Mouse (Mus musculus): Measurements from ENCODE around the gene Upk1a. TPM values are rescaled to one million over a fixed set of nuclear protein-coding genes. Genes with fewer than 3 reads are reported as not detected.
A peak's percentile ranks its signal among the peaks of the same experiment; 100 is the strongest.

Upk1a gene
- polyA plus RNA-seq, 1 experiment from 2014 or later = 0.47 TPM

DNA sequence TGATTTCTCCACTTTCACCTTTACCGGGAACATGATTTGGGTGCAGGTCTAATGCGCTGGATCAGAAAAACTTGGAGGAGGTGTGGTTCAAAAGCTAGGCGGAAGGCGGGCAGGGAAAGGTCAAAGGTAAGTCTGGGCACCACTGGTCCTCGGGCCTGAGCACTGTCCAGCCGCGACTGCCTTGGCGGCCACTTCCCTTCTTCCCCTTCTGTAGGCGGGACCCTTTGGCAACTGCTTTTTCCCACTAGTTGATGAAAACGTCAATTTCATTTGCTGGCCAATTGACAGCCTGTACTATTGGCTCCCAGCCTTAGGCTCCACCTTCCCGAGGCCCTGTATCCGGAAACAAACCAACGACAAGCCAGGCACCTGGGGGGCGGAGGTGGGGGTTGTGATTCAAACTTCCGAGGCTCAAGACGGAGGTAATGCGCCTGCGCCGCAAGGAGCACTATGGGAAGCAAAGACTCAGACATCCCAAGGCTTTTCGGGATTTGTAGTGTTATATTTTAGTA lies 53.1 kb downstream of the Upk1a start, which contains the start of gene Lin37:
TSS of gene Lin37 (minus strand) at position 396 of the 512 bp plus-strand sequence.
- 0% methylated on average over 20 of the region's 20 CpGs for WGBS (ENCODE audit: insufficient replicate concordance)
- Histone ChIP-seq H3K27me3 (ENCODE audit: control insufficient read depth, insufficient read depth, low read length) (no peaks in the 10 kb centered on the region), H3K27ac (ENCODE audit: low read depth, low read length) (peak within 1 kb of the TSS; percentile 1; the same call in 1 of the 2 replicates), H3K9ac (ENCODE audit: low read depth, low read length) (peak within 1 kb of the TSS; percentile 78), H3K4me2 (peak within 1 kb of the TSS; percentile 97), H3K9me3 (replicated peaks; ENCODE audit: control insufficient read depth, low read length) (no peaks in the 10 kb centered on the region), H3K4me3 (ENCODE audit: low read depth, low read length) (peak within 1 kb of the TSS; percentile 64), H3K36me3 (ENCODE audit: control insufficient read depth, insufficient read depth, low read length) (peaks cover 19% of the 10 kb centered on the region), H3K4me1 (ENCODE audit: control insufficient read depth, insufficient read depth, low read length) (peaks cover 17% of the 10 kb centered on the region)
- ATAC-seq (replicated peaks; ENCODE audit: insufficient number of reproducible peaks, low FRiP score, low TSS enrichment) = peak; percentile 84

DNA sequence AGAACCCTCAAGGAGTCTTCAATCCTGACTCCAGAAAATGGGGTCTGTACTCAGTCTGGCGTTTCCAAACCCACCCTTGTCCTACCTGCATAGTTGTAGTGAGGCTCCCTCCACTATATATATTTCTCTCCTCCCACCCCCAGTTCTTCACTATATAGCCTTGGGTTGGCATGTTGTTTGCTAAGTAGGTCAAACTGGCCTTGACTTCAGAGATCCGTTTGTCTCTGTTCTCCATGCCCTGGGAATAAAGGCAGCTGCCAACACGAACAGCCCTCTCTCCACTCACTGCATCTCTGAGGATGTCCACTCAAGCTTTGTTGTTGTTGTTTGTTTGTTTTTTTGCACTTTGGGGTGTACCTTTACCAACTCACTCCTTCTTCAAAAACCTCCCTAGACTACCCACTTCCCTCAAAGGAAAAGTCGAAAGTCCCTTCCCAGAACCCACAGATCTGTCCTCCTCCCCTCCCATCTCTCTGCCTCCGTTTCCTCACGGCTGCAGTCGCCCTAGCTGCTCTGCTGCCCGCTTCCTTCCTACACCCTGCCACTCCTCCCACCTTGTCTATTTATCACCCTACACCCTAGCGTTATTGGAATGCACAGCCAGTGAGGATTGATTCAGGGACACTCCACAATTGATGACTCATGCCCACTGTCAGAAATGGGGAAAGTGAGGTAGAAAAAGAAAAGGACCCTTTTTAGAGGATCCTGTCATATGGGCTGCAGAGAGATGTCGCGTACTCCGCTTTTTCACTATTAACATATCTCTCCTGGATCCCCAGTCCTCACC lies 53.8 kb downstream of the Upk1a start:
- Histone ChIP-seq H3K4me3 (ENCODE audit: low read depth, low read length) (peak overlapping the region; percentile 64), H3K9ac (ENCODE audit: low read depth, low read length) (peak overlapping the region; percentile 78), H3K9me3 (replicated peaks; ENCODE audit: control insufficient read depth, low read length) (no peaks in the 10 kb centered on the region), H3K27me3 (ENCODE audit: control insufficient read depth, insufficient read depth, low read length) (no peaks in the 10 kb centered on the region), H3K4me2 (peak overlapping the region; percentile 97), H3K4me1 (ENCODE audit: control insufficient read depth, insufficient read depth, low read length) (peaks cover 13% of the 10 kb centered on the region), H3K36me3 (ENCODE audit: control insufficient read depth, insufficient read depth, low read length) (peaks cover 19% of the 10 kb centered on the region), H3K27ac (ENCODE audit: low read depth, low read length) (peak overlapping the region; percentile 1; the same call in 1 of the 2 replicates)
- 15% methylated on average over 12 of the region's 12 CpGs for WGBS (ENCODE audit: insufficient replicate concordance)
- no peak for ATAC-seq (replicated peaks; ENCODE audit: insufficient number of reproducible peaks, low FRiP score, low TSS enrichment)

DNA sequence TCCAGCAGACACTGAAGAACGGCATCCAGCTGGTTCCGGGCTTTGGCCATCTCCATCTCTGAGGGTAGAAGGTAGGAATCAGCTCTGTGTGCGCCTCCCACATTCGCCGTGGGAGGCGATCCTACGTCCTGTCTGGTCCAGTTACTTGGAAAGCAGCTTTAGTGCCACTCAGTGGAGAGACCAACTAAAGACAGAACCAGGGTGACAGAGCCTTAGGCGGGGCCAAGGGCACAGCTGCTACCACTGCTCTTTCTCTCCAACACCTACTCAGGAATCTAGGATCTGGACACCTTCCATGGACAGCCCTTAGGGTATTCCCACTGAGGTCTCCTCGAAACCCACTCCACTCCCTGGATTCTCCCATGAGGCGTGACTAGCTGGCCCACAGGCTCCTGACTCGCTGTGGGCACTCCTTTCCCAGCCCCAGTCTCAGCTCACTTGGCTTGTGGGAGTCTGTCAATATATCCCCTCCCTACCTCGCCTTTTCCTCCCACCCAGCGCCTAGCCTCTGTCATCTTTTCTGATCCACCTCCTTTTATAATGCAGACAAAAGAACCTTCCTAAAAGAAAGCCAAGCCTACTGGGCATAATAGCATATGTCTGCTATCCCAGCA lies 54.6 kb downstream of the Upk1a start:
- Histone ChIP-seq H3K36me3 (ENCODE audit: control insufficient read depth, insufficient read depth, low read length) (peaks cover 19% of the 10 kb centered on the region), H3K9me3 (replicated peaks; ENCODE audit: control insufficient read depth, low read length) (no peaks in the 10 kb centered on the region), H3K4me3 (ENCODE audit: low read depth, low read length) (peak overlapping the region; percentile 64; the same call in 1 of the 2 replicates), H3K4me1 (ENCODE audit: control insufficient read depth, insufficient read depth, low read length) (peaks cover 19% of the 10 kb centered on the region), H3K9ac (ENCODE audit: low read depth, low read length) (0 out of 2 replicates have a peak overlapping the region, but pooled peaks have one; percentile 78), H3K27me3 (ENCODE audit: control insufficient read depth, insufficient read depth, low read length) (no peaks in the 10 kb centered on the region), H3K27ac (ENCODE audit: low read depth, low read length) (no peak overlapping the region), H3K4me2 (peak overlapping the region; percentile 97)
- WGBS (ENCODE audit: insufficient replicate concordance) = 86% methylated on average over 13 of the region's 13 CpGs
- ATAC-seq (replicated peaks; ENCODE audit: insufficient number of reproducible peaks, low FRiP score, low TSS enrichment) = no peak

DNA sequence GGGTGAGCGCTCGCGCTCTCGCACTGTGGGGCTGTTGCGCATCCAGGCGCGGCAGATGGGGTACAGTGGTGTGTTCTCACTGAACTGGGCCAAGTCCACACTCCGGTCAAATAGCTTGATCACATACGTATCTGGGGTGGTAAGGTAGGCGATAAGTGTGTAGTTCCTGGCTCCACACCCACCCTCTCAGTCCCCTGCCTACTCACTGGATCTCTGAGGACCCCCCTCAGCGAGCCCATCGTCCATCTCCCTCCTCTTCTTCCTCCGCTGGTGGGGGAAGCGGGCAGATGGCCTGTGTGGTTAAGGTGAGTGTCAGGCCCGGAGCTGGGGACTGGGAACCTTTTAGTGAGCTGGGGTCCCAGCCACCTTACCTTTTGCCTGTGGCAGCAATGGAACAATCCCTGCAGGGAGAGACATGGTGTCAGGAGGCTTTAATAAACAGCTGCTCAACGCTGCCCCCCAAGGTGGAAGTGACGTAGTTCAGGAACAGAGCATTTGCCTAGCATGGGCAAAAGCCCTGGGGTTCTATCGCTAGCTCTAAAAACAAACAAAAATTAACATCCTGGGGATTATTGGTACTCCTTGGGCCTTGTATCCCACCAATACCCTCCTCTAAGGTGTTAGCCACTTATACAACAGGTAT lies 55.6 kb downstream of the Upk1a start:
- Histone ChIP-seq H3K4me3 (ENCODE audit: low read depth, low read length) (no peak overlapping the region), H3K4me1 (ENCODE audit: control insufficient read depth, insufficient read depth, low read length) (peaks cover 21% of the 10 kb centered on the region), H3K4me2 (no peak overlapping the region), H3K36me3 (ENCODE audit: control insufficient read depth, insufficient read depth, low read length) (peaks cover 19% of the 10 kb centered on the region), H3K27ac (ENCODE audit: low read depth, low read length) (no peak overlapping the region), H3K9ac (ENCODE audit: low read depth, low read length) (no peak overlapping the region), H3K9me3 (replicated peaks; ENCODE audit: control insufficient read depth, low read length) (no peaks in the 10 kb centered on the region), H3K27me3 (ENCODE audit: control insufficient read depth, insufficient read depth, low read length) (no peaks in the 10 kb centered on the region)
- no peak for ATAC-seq (replicated peaks; ENCODE audit: insufficient number of reproducible peaks, low FRiP score, low TSS enrichment)
- WGBS (ENCODE audit: insufficient replicate concordance) = 91% methylated on average over 18 of the region's 18 CpGs

DNA sequence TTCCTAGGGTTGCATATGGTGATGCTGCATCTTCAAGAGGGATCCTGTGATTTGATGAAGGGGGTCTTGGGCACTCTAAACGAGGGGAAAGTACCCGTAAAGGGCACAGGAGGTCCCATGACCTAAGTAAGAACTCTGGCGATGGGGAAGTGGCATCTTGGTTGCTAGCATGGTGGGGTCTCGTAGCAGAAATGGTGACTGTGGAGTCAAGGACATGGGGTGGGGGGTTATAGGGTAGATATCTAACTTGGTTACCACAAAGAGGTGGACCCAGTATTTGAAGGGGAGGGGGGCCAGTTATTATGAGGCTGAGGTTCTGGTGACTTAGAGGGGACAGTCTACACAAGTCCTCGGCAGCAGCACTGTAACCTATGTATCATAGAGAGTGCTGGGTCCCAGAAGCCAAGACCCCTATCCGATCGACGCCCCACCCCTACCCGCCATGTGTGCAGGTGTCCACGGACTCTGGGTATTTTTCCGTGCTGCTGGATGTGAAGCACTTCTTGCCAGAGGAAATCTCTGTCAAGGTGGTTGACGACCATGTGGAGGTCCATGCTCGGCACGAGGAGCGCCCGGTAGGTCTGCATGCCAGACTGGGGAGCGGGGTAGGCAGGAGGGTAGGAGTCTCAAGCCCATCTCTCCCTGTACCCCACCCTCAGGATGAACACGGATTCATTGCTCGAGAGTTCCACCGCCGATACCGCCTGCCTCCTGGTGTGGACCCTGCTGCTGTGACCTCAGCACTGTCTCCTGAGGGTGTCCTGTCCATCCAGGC lies 58.6 kb downstream of the Upk1a start:
- H3K4me3 ChIP-seq (ENCODE audit: low read depth, low read length) = peak overlapping the region; percentile 53; the same call in 1 of the 2 replicates
- WGBS (ENCODE audit: insufficient replicate concordance) = 85% methylated on average over 22 of the region's 22 CpGs
- no peaks in the 10 kb centered on the region for H3K9me3 ChIP-seq (replicated peaks; ENCODE audit: control insufficient read depth, low read length)
- peak overlapping the region; percentile 98 for H3K4me2 ChIP-seq
- no peak for ATAC-seq (replicated peaks; ENCODE audit: insufficient number of reproducible peaks, low FRiP score, low TSS enrichment)
- H3K4me1 ChIP-seq (ENCODE audit: control insufficient read depth, insufficient read depth, low read length) = peaks cover 21% of the 10 kb centered on the region
- H3K27me3 ChIP-seq (ENCODE audit: control insufficient read depth, insufficient read depth, low read length) = no peaks in the 10 kb centered on the region
- H3K9ac ChIP-seq (ENCODE audit: low read depth, low read length) = no peak overlapping the region
- H3K27ac ChIP-seq (ENCODE audit: low read depth, low read length) = no peak overlapping the region
- peaks cover 19% of the 10 kb centered on the region for H3K36me3 ChIP-seq (ENCODE audit: control insufficient read depth, insufficient read depth, low read length)

Small RNA genes lying within 50 kb of the gene (microRNA-seq; reads per million reads assigned to microRNA genes)
- gene Mir3569 (ENCODE audit: borderline number of aligned reads) = 0.47 reads per million

Other genes starting within 250 kb of the Upk1a start
- 8.9 and 9.2 TPM in 2 replicates for gene Tyrobp, start 199.1 kb downstream of the Upk1a start, polyA plus RNA-seq (2014; fragmentation: Nextera tagmentation; extraction: Ambion mirVana)
- gene Hcst, start 193.0 kb downstream of the Upk1a start, polyA plus RNA-seq (2014; fragmentation: Nextera tagmentation; extraction: Ambion mirVana) = 0.53 and 0.99 TPM in 2 replicates
- 1.0 and 1.4 TPM in 2 replicates for gene Nfkbid, start 191.1 kb downstream of the Upk1a start, polyA plus RNA-seq (2014; fragmentation: Nextera tagmentation; extraction: Ambion mirVana)
- gene Aplp1, start 167.3 kb downstream of the Upk1a start, polyA plus RNA-seq (2014; fragmentation: Nextera tagmentation; extraction: Ambion mirVana) = 34.9 and 37.8 TPM in 2 replicates
- 1.5 and 3.7 TPM in 2 replicates for gene Kirrel2, start 155.2 kb downstream of the Upk1a start, polyA plus RNA-seq (2014; fragmentation: Nextera tagmentation; extraction: Ambion mirVana)
- gene Nphs1, start 154.5 kb downstream of the Upk1a start, polyA plus RNA-seq (2014; fragmentation: Nextera tagmentation; extraction: Ambion mirVana) = 0.10 and 0.37 TPM in 2 replicates
- 0.37 TPM in 1 of 2 replicates, not detected in the other for gene Prodh2, start 119.2 kb downstream of the Upk1a start, polyA plus RNA-seq (2014; fragmentation: Nextera tagmentation; extraction: Ambion mirVana)
- gene Arhgap33, start 77.8 kb downstream of the Upk1a start, polyA plus RNA-seq (2014; fragmentation: Nextera tagmentation; extraction: Ambion mirVana) = 6.0 and 7.2 TPM in 2 replicates
- 10.7 and 12.5 TPM in 2 replicates for gene Hspb6, start 60.7 kb downstream of the Upk1a start, polyA plus RNA-seq (2014; fragmentation: Nextera tagmentation; extraction: Ambion mirVana)
- gene Proser3, start 60.5 kb downstream of the Upk1a start, polyA plus RNA-seq (2014; fragmentation: Nextera tagmentation; extraction: Ambion mirVana) = 10.3 and 12.7 TPM in 2 replicates
- 33.6 and 34.8 TPM in 2 replicates for gene Lin37, start 53.0 kb downstream of the Upk1a start, polyA plus RNA-seq (2014; fragmentation: Nextera tagmentation; extraction: Ambion mirVana)
- gene U2af1l4, start 49.5 kb downstream of the Upk1a start, polyA plus RNA-seq (2014; fragmentation: Nextera tagmentation; extraction: Ambion mirVana) = 87.6 and 91.2 TPM in 2 replicates
- 5.4 and 5.5 TPM in 2 replicates for gene Gm49396, start 49.5 kb downstream of the Upk1a start, polyA plus RNA-seq (2014; fragmentation: Nextera tagmentation; extraction: Ambion mirVana)
- gene Psenen, start 49.2 kb downstream of the Upk1a start, polyA plus RNA-seq (2014; fragmentation: Nextera tagmentation; extraction: Ambion mirVana) = 102 and 107 TPM in 2 replicates
- gene Igflr1, start 47.4 kb downstream of the Upk1a start, polyA plus RNA-seq (2014; fragmentation: Nextera tagmentation; extraction: Ambion mirVana) = 2.3 and 3.2 TPM in 2 replicates
- gene Kmt2b, start 24.1 kb downstream of the Upk1a start, polyA plus RNA-seq (2014; fragmentation: Nextera tagmentation; extraction: Ambion mirVana) = 7.1 and 8.1 TPM in 2 replicates
- gene Zbtb32, start 13.9 kb downstream of the Upk1a start, polyA plus RNA-seq (2014; fragmentation: Nextera tagmentation; extraction: Ambion mirVana) = 0.14 TPM in 1 of 2 replicates, not detected in the other
- gene Cox6b1, start 13.3 kb upstream of the Upk1a start, polyA plus RNA-seq (2014; fragmentation: Nextera tagmentation; extraction: Ambion mirVana) = 1,669 and 1,746 TPM in 2 replicates
- 2.6 and 3.6 TPM in 2 replicates for gene Etv2, start 23.0 kb upstream of the Upk1a start, polyA plus RNA-seq (2014; fragmentation: Nextera tagmentation; extraction: Ambion mirVana)
- gene Rbm42, start 37.5 kb upstream of the Upk1a start, polyA plus RNA-seq (2014; fragmentation: Nextera tagmentation; extraction: Ambion mirVana) = 76.7 and 82.8 TPM in 2 replicates
- gene Haus5, start 52.1 kb upstream of the Upk1a start, polyA plus RNA-seq (2014; fragmentation: Nextera tagmentation; extraction: Ambion mirVana) = 35.0 and 37.6 TPM in 2 replicates
- gene Pmis2, start 58.8 kb upstream of the Upk1a start, polyA plus RNA-seq (2014; fragmentation: Nextera tagmentation; extraction: Ambion mirVana) = not detected in 2 replicates
- 0.70 and 1.6 TPM in 2 replicates for gene 2200002J24Rik, start 86.1 kb upstream of the Upk1a start, polyA plus RNA-seq (2014; fragmentation: Nextera tagmentation; extraction: Ambion mirVana)
- gene Atp4a, start 99.4 kb upstream of the Upk1a start, polyA plus RNA-seq (2014; fragmentation: Nextera tagmentation; extraction: Ambion mirVana) = 0.17 and 1.4 TPM in 2 replicates
- gene Tmem147, start 116.7 kb upstream of the Upk1a start, polyA plus RNA-seq (2014; fragmentation: Nextera tagmentation; extraction: Ambion mirVana) = 172 and 173 TPM in 2 replicates
- gene Gapdhs, start 130.8 kb upstream of the Upk1a start, polyA plus RNA-seq (2014; fragmentation: Nextera tagmentation; extraction: Ambion mirVana) = 0.25 and 0.36 TPM in 2 replicates
- gene Sbsn, start 138.6 kb upstream of the Upk1a start, polyA plus RNA-seq (2014; fragmentation: Nextera tagmentation; extraction: Ambion mirVana) = 0.49 and 0.56 TPM in 2 replicates
- gene Dmkn, start 150.9 kb upstream of the Upk1a start, polyA plus RNA-seq (2014; fragmentation: Nextera tagmentation; extraction: Ambion mirVana) = 1.1 and 1.2 TPM in 2 replicates
- gene Krtdap, start 175.0 kb upstream of the Upk1a start, polyA plus RNA-seq (2014; fragmentation: Nextera tagmentation; extraction: Ambion mirVana) = not detected in 2 replicates
- gene Ffar2, start 210.9 kb upstream of the Upk1a start, polyA plus RNA-seq (2014; fragmentation: Nextera tagmentation; extraction: Ambion mirVana) = not detected in 2 replicates
- not detected in 2 replicates for gene Ffar3, start 243.3 kb upstream of the Upk1a start, polyA plus RNA-seq (2014; fragmentation: Nextera tagmentation; extraction: Ambion mirVana)
- gene Ffar1, start 248.7 kb upstream of the Upk1a start, polyA plus RNA-seq (2014; fragmentation: Nextera tagmentation; extraction: Ambion mirVana) = not detected in 2 replicates

All from heart, embryonic 11.5 days (tissue).